Mouse (Mus musculus): ENCODE results near the gene Pafah1b3. TPM values are rescaled to one million over a fixed set of nuclear protein-coding genes. Genes with fewer than 3 reads are reported as not detected.

Gene Pafah1b3
- polyA plus RNA-seq, 1 experiment, result 47.8 TPM

- no peaks in the 10 kb centered on the region for H3K27me3 ChIP-seq (ENCODE audit: control insufficient read depth, insufficient read depth, low read length, poor library complexity, severe bottlenecking)
- no peak overlapping the region for H3K4me3 ChIP-seq (ENCODE audit: low read depth, low read length)
- TF ChIP-seq CTCF (IDR thresholded peaks at IDR 0.05; ENCODE audit: low read depth, low read length) (no peak), EP300 (IDR thresholded peaks at IDR 0.05; ENCODE audit: insufficient read depth, low read depth, low read length) (no peak), POLR2A (IDR thresholded peaks at IDR 0.05; ENCODE audit: insufficient read depth, low read length) (no peak)
- peaks cover 1% of the 10 kb centered on the region for H3K4me1 ChIP-seq (ENCODE audit: control insufficient read depth, insufficient read depth, low read length)
- no peaks in the 10 kb centered on the region for H3K36me3 ChIP-seq (ENCODE audit: control insufficient read depth, insufficient read depth, low read length, poor library complexity, severe bottlenecking)
- H3K27ac ChIP-seq (ENCODE audit: insufficient read depth, low read length), result no peak overlapping the region
- no peaks in the 10 kb centered on the region for H3K9me3 ChIP-seq (replicated peaks; ENCODE audit: control insufficient read depth, insufficient read depth, low read length, poor library complexity, severe bottlenecking)
- no peak overlapping the region for H3K9ac ChIP-seq (ENCODE audit: low read depth, poor library complexity, severe bottlenecking)
These were observed 5.4 kb upstream of the Pafah1b3 start for GRCm38 (mm10) chr7:25303003-25303684.

DNA sequence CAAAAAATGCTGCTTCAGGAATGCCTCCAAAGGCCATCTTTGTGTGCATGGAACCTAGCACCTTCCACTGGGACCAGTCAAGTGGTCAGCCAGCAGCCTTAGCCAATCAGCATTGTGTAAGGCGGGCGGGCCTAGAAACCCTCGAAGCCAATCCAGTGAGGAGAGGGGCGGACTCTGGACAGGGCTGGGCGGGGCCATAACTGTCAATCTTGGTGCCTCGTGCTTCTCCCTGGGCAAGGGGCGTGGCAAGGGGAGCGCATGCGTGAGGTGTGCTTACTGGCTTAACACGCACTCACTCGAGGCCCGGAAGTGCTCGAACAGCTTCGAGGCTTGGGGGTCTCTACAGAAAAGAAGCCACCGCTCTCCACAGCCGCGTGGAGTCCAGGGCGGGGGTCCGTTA lies 3.3 kb upstream of the Pafah1b3 start, which contains the start of gene Prr19:
TSS of gene Prr19 (plus strand) at position 349 of the 400 bp plus-strand sequence.
- Histone ChIP-seq H3K27ac (ENCODE audit: insufficient read depth, low read length) (no peak within 1 kb of the TSS), H3K4me1 (ENCODE audit: control insufficient read depth, insufficient read depth, low read length) (peaks cover 1% of the 10 kb centered on the region), H3K36me3 (ENCODE audit: control insufficient read depth, insufficient read depth, low read length, poor library complexity, severe bottlenecking) (no peaks in the 10 kb centered on the region), H3K9me3 (replicated peaks; ENCODE audit: control insufficient read depth, insufficient read depth, low read length, poor library complexity, severe bottlenecking) (no peaks in the 10 kb centered on the region), H3K4me3 (ENCODE audit: low read depth, low read length) (no peak within 1 kb of the TSS), H3K27me3 (ENCODE audit: control insufficient read depth, insufficient read depth, low read length, poor library complexity, severe bottlenecking) (no peaks in the 10 kb centered on the region), H3K9ac (ENCODE audit: low read depth, poor library complexity, severe bottlenecking) (no peak within 1 kb of the TSS)
- no peak for TF ChIP-seq CTCF (IDR thresholded peaks at IDR 0.05; ENCODE audit: low read depth, low read length)
- no peak for TF ChIP-seq POLR2A (IDR thresholded peaks at IDR 0.05; ENCODE audit: insufficient read depth, low read length)
- 0 out of 2 replicates have a peak, but pooled peaks have one; percentile 26 for TF ChIP-seq EP300 (IDR thresholded peaks at IDR 0.05; ENCODE audit: insufficient read depth, low read depth, low read length)

- Histone ChIP-seq H3K9ac (ENCODE audit: low read depth, poor library complexity, severe bottlenecking) (peak overlapping the region; percentile 78), H3K27ac (ENCODE audit: insufficient read depth, low read length) (peak overlapping the region; percentile 34; the same call in 1 of the 2 replicates)
- TF ChIP-seq EP300 (IDR thresholded peaks at IDR 0.05; ENCODE audit: insufficient read depth, low read depth, low read length), result no peak
- TF ChIP-seq POLR2A (IDR thresholded peaks at IDR 0.05; ENCODE audit: insufficient read depth, low read length), result no peak
- no peak for TF ChIP-seq CTCF (IDR thresholded peaks at IDR 0.05; ENCODE audit: low read depth, low read length)
These were observed 787 bp downstream of the Pafah1b3 start for GRCm38 (mm10) chr7:25296945-25297453.

GRCm38 (mm10) chr7:25294960-25295722 lies 2.6 kb downstream of the Pafah1b3 start:
- no peaks in the 10 kb centered on the region for H3K4me1 ChIP-seq (ENCODE audit: control insufficient read depth, insufficient read depth, low read length)
- H3K27me3 ChIP-seq (ENCODE audit: control insufficient read depth, insufficient read depth, low read length, poor library complexity, severe bottlenecking), result no peaks in the 10 kb centered on the region
- no peak overlapping the region for H3K4me3 ChIP-seq (ENCODE audit: low read depth, low read length)
- no peaks in the 10 kb centered on the region for H3K9me3 ChIP-seq (replicated peaks; ENCODE audit: control insufficient read depth, insufficient read depth, low read length, poor library complexity, severe bottlenecking)
- H3K36me3 ChIP-seq (ENCODE audit: control insufficient read depth, insufficient read depth, low read length, poor library complexity, severe bottlenecking), result peaks cover 27% of the 10 kb centered on the region
- H3K9ac ChIP-seq (ENCODE audit: low read depth, poor library complexity, severe bottlenecking), result no peak overlapping the region
- no peak overlapping the region for H3K27ac ChIP-seq (ENCODE audit: insufficient read depth, low read length)
- TF ChIP-seq POLR2A (IDR thresholded peaks at IDR 0.05; ENCODE audit: insufficient read depth, low read length) (no peak), CTCF (IDR thresholded peaks at IDR 0.05; ENCODE audit: low read depth, low read length) (no peak), EP300 (IDR thresholded peaks at IDR 0.05; ENCODE audit: insufficient read depth, low read depth, low read length) (no peak)

More at GRCm38 (mm10) chr7:25296945-25297453, 787 bp downstream of the Pafah1b3 start:
- Histone ChIP-seq H3K4me3 (ENCODE audit: low read depth, low read length) (peak overlapping the region; percentile 90), H3K36me3 (ENCODE audit: control insufficient read depth, insufficient read depth, low read length, poor library complexity, severe bottlenecking) (peaks cover 16% of the 10 kb centered on the region), H3K27me3 (ENCODE audit: control insufficient read depth, insufficient read depth, low read length, poor library complexity, severe bottlenecking) (no peaks in the 10 kb centered on the region), H3K9me3 (replicated peaks; ENCODE audit: control insufficient read depth, insufficient read depth, low read length, poor library complexity, severe bottlenecking) (no peaks in the 10 kb centered on the region), H3K4me1 (ENCODE audit: control insufficient read depth, insufficient read depth, low read length) (no peaks in the 10 kb centered on the region)

GRCm38 (mm10) chr7:25294495-25294894 lies 3.3 kb downstream of the Pafah1b3 start:
- Histone ChIP-seq H3K36me3 (ENCODE audit: control insufficient read depth, insufficient read depth, low read length, poor library complexity, severe bottlenecking) (peaks cover 27% of the 10 kb centered on the region), H3K9me3 (replicated peaks; ENCODE audit: control insufficient read depth, insufficient read depth, low read length, poor library complexity, severe bottlenecking) (no peaks in the 10 kb centered on the region), H3K4me1 (ENCODE audit: control insufficient read depth, insufficient read depth, low read length) (no peaks in the 10 kb centered on the region), H3K27ac (ENCODE audit: insufficient read depth, low read length) (no peak overlapping the region), H3K9ac (ENCODE audit: low read depth, poor library complexity, severe bottlenecking) (no peak overlapping the region), H3K27me3 (ENCODE audit: control insufficient read depth, insufficient read depth, low read length, poor library complexity, severe bottlenecking) (no peaks in the 10 kb centered on the region), H3K4me3 (ENCODE audit: low read depth, low read length) (no peak overlapping the region)
- TF ChIP-seq CTCF (IDR thresholded peaks at IDR 0.05; ENCODE audit: low read depth, low read length) (no peak), EP300 (IDR thresholded peaks at IDR 0.05; ENCODE audit: insufficient read depth, low read depth, low read length) (no peak), POLR2A (IDR thresholded peaks at IDR 0.05; ENCODE audit: insufficient read depth, low read length) (no peak)

All from ES-Bruce4 (cell line).